Comparison of ENCODE assay signal across 13 mouse cellular contexts in genomic region chr2:125459087-125459486, GRCm38 (mm10). TPM values are rescaled to one million over a fixed set of nuclear protein-coding genes. Genes with fewer than 3 reads are reported as not detected.
"Had no signal": no experiment of that assay in that cellular context is flagged by ENCODE, and none has a peak within 500 bp of the region (broad histone marks: within the 10 kb centered on the region; RNA-seq: fewer than 3 reads in every experiment).

No protein-coding gene starts in this region.

- H3K9me3 ChIP-seq: liver, embryonic 15.5 days; midbrain, embryonic 13.5 days had no signal

- DNase-seq: kidney, adult 8-10 months; kidney, postnatal 25 days; layer of hippocampus, adult 9-11 months; layer of hippocampus, postnatal 36 days; lung, adult 2 months; right cerebral cortex, postnatal 14 days; thymus, postnatal 36 days had no signal

- ATAC-seq: hindbrain, embryonic 16.5 days; inflammation-experienced regulatory T-cells, adult 6 months; midbrain, embryonic 13.5 days had no signal

- H3K27me3 ChIP-seq: liver, embryonic 15.5 days; midbrain, embryonic 13.5 days had no signal

- H3K4me3 ChIP-seq: liver, embryonic 15.5 days; midbrain, embryonic 13.5 days had no signal

- H3K4me2 ChIP-seq: liver, embryonic 11.5 days; liver, embryonic 15.5 days; midbrain, embryonic 13.5 days had no signal

- H3K36me3 ChIP-seq: liver, embryonic 15.5 days; midbrain, embryonic 13.5 days had no signal

- H3K9ac ChIP-seq: liver, embryonic 15.5 days; midbrain, embryonic 13.5 days had no signal

- H3K4me1 ChIP-seq: liver, embryonic 15.5 days; midbrain, embryonic 13.5 days had no signal

- H3K27ac ChIP-seq: liver, embryonic 15.5 days; midbrain, embryonic 13.5 days had no signal

RNA-seq across cellular contexts. Expression of gene Gm9913, which starts 45.8 kb away (rescaled TPM):
- total RNA-seq: megakaryocyte progenitor cell, adult 5-6 weeks had no signal
- polyA plus RNA-seq: inflammation-experienced regulatory T-cells, adult 6 months had no signal

RNA-seq across cellular contexts. Expression of gene Fbn1, which starts 48.7 kb away (rescaled TPM):
- polyA plus RNA-seq: inflammation-experienced regulatory T-cells, adult 6 months had no signal
